Mouse (Mus musculus): ENCODE results near the gene Depdc1b.

- TF ChIP-seq POLR2A (IDR thresholded peaks at IDR 0.05; ENCODE audit: low read depth, low read length) (no peak), CTCF (IDR thresholded peaks at IDR 0.05; ENCODE audit: extremely low read depth, insufficient read depth, insufficient read length, insufficient replicate concordance) (no peak)
These were observed 2.9 kb downstream of the Depdc1b start for GRCm38 (mm10) chr13:108319028-108319427.

Data from spleen, adult 2 months (tissue).